Mouse (Mus musculus) hindbrain, embryonic 12.5 days (tissue): ENCODE data around the gene Ift52. TPM values are rescaled to one million over a fixed set of nuclear protein-coding genes. Genes with fewer than 3 reads are reported as not detected.

Experiments
- ATAC-seq: fragments of 200-750 bp; cut with Nextera tagmentation; 2 replicates; pipeline ENCODE4 v1.8.0; 2017; ENCODE audit warnings: moderate TSS enrichment; ENCODE audit not compliant: low FRiP score
- H3K27ac ChIP-seq: fragments of 300-500 bp; sonication (generic); 2 replicates; pipeline ENCODE4 v1.5.1; 2016; ENCODE audit warnings: mild to moderate bottlenecking
- H3K27me3 ChIP-seq: fragments of 300-500 bp; sonication (generic); 2 replicates; pipeline ENCODE4 v1.6.1; 2016; ENCODE audit warnings: mild to moderate bottlenecking
- H3K36me3 ChIP-seq: fragments of 300-500 bp; sonication (generic); 2 replicates; pipeline ENCODE4 v1.6.1; 2016; ENCODE audit warnings: mild to moderate bottlenecking
- H3K4me1 ChIP-seq: fragments of 300-500 bp; sonication (generic); 2 replicates; pipeline ENCODE4 v1.6.1; 2016
- H3K4me2 ChIP-seq: fragments of 300-500 bp; sonication (generic); replicated peaks from 2 replicates; pipeline ENCODE4 v1.6.1; 2016; ENCODE audit warnings: mild to moderate bottlenecking
- H3K4me3 ChIP-seq: fragments of 300-500 bp; sonication (generic); 2 replicates; pipeline ENCODE4 v1.5.1; 2016; ENCODE audit warnings: mild to moderate bottlenecking
- H3K9ac ChIP-seq: fragments of 300-500 bp; sonication (generic); 2 replicates; pipeline ENCODE4 v1.6.1; 2016; ENCODE audit warnings: mild to moderate bottlenecking, moderate library complexity
- H3K9me3 ChIP-seq: fragments of 300-500 bp; sonication (generic); replicated peaks from 2 replicates; pipeline ENCODE4 v1.6.1; 2016; ENCODE audit warnings: mild to moderate bottlenecking
- WGBS: fragments of 180-500 bp; shearing (Covaris S2); methylation state at CpG from one replicate; pipeline ENCODE4 v1.1.7; 2016; 5-methylcytosine and 5-hydroxymethylcytosine counted together
- microRNA-seq: library from miRNA; unstranded; fragments of <30 nt; microRNA quantifications from one replicate; pipeline ENCODE4, GENCODE M21; 2017
- polyA plus RNA-seq: library from polyadenylated mRNA; unstranded; fragments of >200 nt; fragmentation: Nextera tagmentation; extraction: Ambion mirVana; gene quantifications from 2 replicates; pipeline ENCODE4 v1.2.1, GENCODE M21; 2016

Ift52 gene
- polyA plus RNA-seq, 1 experiment from 2014 or later, result 52.7 TPM

DNA sequence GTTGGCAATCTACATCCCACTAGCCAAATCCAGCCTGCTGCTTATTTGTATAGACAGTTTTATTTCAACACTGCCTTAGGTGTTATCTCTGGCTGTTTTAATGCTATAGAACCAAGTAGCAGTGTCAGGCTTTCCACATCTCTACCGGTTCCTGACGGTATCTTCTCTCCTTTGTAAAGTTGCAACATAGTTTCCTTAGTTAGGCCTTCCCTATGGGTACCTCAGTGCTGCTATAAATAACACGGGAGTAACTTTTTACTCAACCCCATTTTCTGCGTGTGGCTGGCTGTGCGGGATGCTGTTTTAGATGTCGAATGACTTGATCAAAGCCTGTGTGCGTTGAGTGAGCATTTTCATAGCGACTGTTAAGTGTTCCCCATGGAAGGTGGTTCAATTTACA, 69.4 kb downstream of the Ift52 start:
- no peak overlapping the region for H3K27ac ChIP-seq
- 83% methylated on average over 8 of the region's 8 CpGs for WGBS
- H3K9me3 ChIP-seq, result no peaks in the 10 kb centered on the region
- H3K36me3 ChIP-seq, result no peaks in the 10 kb centered on the region
- H3K27me3 ChIP-seq, result no peaks in the 10 kb centered on the region
- no peak for ATAC-seq
- no peak overlapping the region for H3K9ac ChIP-seq
- no peak overlapping the region for H3K4me3 ChIP-seq
- H3K4me2 ChIP-seq, result no peak overlapping the region
- H3K4me1 ChIP-seq, result no peaks in the 10 kb centered on the region

DNA sequence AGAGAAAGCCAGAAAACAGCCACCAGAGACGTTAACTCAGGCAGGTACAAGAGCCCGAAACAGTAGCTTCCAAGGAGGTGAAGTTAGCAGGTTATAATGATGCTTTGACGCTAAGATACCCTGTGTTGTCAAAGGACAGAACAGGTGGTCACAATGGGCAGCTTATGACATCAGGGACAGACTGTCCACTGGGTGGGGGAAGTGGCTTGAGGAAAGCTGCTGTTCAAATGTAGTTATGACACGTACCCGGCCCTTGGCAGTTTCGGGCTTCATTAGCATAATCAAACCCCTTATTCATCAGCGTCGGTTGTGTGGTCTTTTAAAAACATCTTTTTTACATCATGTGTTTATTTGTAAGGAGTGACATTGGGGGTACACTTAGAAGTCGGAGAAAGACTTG, 70.6 kb downstream of the Ift52 start, which contains the start of gene Gtsf1l:
Gtsf1l (minus strand) TSS at position 128 of the 400 bp plus-strand sequence.
- Histone ChIP-seq H3K4me2 (no peak within 1 kb of the TSS), H3K36me3 (no peaks in the 10 kb centered on the region), H3K27ac (no peak within 1 kb of the TSS), H3K27me3 (no peaks in the 10 kb centered on the region), H3K4me3 (no peak within 1 kb of the TSS), H3K9ac (no peak within 1 kb of the TSS), H3K9me3 (no peaks in the 10 kb centered on the region), H3K4me1 (no peaks in the 10 kb centered on the region)
- ATAC-seq, result no peak
- WGBS, result 90% methylated on average over 9 of the region's 9 CpGs

GRCm38 (mm10) chr2:163089475-163090123, 72.4 kb downstream of the Ift52 start:
- Histone ChIP-seq H3K9ac (no peak overlapping the region), H3K36me3 (no peaks in the 10 kb centered on the region), H3K4me2 (no peak overlapping the region), H3K27me3 (no peaks in the 10 kb centered on the region), H3K4me3 (no peak overlapping the region), H3K9me3 (no peaks in the 10 kb centered on the region), H3K4me1 (no peaks in the 10 kb centered on the region), H3K27ac (no peak overlapping the region)
- WGBS, result 76% methylated on average over 5 of the region's 5 CpGs
- ATAC-seq, result no peak

- H3K9ac ChIP-seq, result no peak overlapping the region
- no peak overlapping the region for H3K27ac ChIP-seq
- peaks cover 5% of the 10 kb centered on the region; the same call in 1 of the 2 replicates for H3K27me3 ChIP-seq
- H3K9me3 ChIP-seq, result no peaks in the 10 kb centered on the region
- 86% methylated on average over 10 of the region's 10 CpGs for WGBS
- no peaks in the 10 kb centered on the region for H3K36me3 ChIP-seq
- ATAC-seq, result no peak
- peaks cover 4% of the 10 kb centered on the region; the same call in 1 of the 2 replicates for H3K4me1 ChIP-seq
- H3K4me2 ChIP-seq, result no peak overlapping the region
- no peak overlapping the region for H3K4me3 ChIP-seq
These were observed 77.8 kb downstream of the Ift52 start for GRCm38 (mm10) chr2:163094909-163095308.

Small RNA genes within 50 kb of the gene (microRNA-seq; reads per million reads assigned to microRNA genes)
- gene Gm22174 (not detected), gene Mir7003 (not detected)

Other genes starting within 250 kb of the Ift52 start
- 223 and 252 TPM in 2 replicates for gene Srsf6, start 85.8 kb upstream of the Ift52 start, polyA plus RNA-seq
- gene L3mbtl1, start 73.9 kb upstream of the Ift52 start, polyA plus RNA-seq, result 0.20 and 0.41 TPM in 2 replicates
- gene Sgk2, start 30.0 kb upstream of the Ift52 start, polyA plus RNA-seq, result not detected in 2 replicates
- gene Mybl2, start 37.3 kb downstream of the Ift52 start, polyA plus RNA-seq, result 16.4 and 23.3 TPM in 2 replicates
- gene Gtsf1l, start 70.5 kb downstream of the Ift52 start, polyA plus RNA-seq, result 0.30 TPM in 1 of 2 replicates, not detected in the other
- gene Tox2, start 185.8 kb downstream of the Ift52 start, polyA plus RNA-seq, result 24.6 and 25.1 TPM in 2 replicates